Comparison of ENCODE assay signal across 7 mouse cellular contexts in genomic region chr8:126824575-126825208, GRCm38 (mm10).
A peak's percentile ranks its signal among the peaks of the same experiment; 100 is the strongest.
DNase-seq lines count a peak whose midpoint lies in the region; ATAC-seq and TF ChIP-seq lines count a peak whose summit lies in the region.

No protein-coding gene starts in this region.

- peak overlapping the region; percentile 77 for H3K27ac ChIP-seq in brown adipose tissue, adult 24 weeks (replicated peaks; ENCODE audit: low read depth, low read length)
- peak overlapping the region; percentile 98 for H3K27ac ChIP-seq in kidney, adult 2 months (ENCODE audit: insufficient read depth, low read depth, low read length)

- peaks cover 32% of the 10 kb centered on the region for H3K4me1 ChIP-seq in brown adipose tissue, adult 24 weeks (ENCODE audit: control insufficient read depth, insufficient read depth, insufficient read length, low read length)
- H3K4me1 ChIP-seq in kidney, adult 2 months (ENCODE audit: control insufficient read depth, insufficient read depth, low read length): peaks cover 50% of the 10 kb centered on the region

- no peaks in the 10 kb centered on the region for H3K27me3 ChIP-seq in kidney, adult 2 months (replicated peaks; ENCODE audit: control insufficient read depth, insufficient read depth, low read length)
- H3K27me3 ChIP-seq in splenic B cell, adult 2 months (ENCODE audit: control insufficient read depth, insufficient read depth, low read length, poor library complexity, severe bottlenecking): no peaks in the 10 kb centered on the region

- 30% methylated on average over 10 of the region's 10 CpGs for WGBS in kidney, adult 2 months

- no peaks in the 10 kb centered on the region for H3K36me3 ChIP-seq in kidney, adult 2 months (ENCODE audit: control insufficient read depth, insufficient read depth, low read length)
- H3K36me3 ChIP-seq in splenic B cell, adult 2 months (ENCODE audit: control insufficient read depth, insufficient read depth, low read length, poor library complexity, severe bottlenecking): no peaks in the 10 kb centered on the region

- peak; percentile 66 for DNase-seq in NIH3T3 (ENCODE audit: low read depth)
- peak; percentile 94 for DNase-seq in kidney, adult 2 months
- peak; percentile 65 for DNase-seq in lung, postnatal 10 days
- peak; percentile 49 for DNase-seq in splenic B cell, adult 2 months (ENCODE audit: low read depth, low spot score)
- no peak for DNase-seq in adrenal gland, postnatal 25 days

- peak; percentile 10; the same call in 1 of the 2 replicates for ATAC-seq in granulocyte monocyte progenitor cell, adult 5-6 weeks (replicated peaks; ENCODE audit: poor library complexity, severe bottlenecking)

- no peak for TF ChIP-seq POLR2A in kidney, adult 2 months (IDR thresholded peaks at IDR 0.05; ENCODE audit: low read depth, low read length)

- no peak for TF ChIP-seq CTCF in kidney, adult 2 months (conservative IDR thresholded peaks at IDR 0.05; ENCODE audit: insufficient read depth, insufficient read length, low read depth, low read length)

- no peak overlapping the region for H3K4me3 ChIP-seq in brown adipose tissue, adult 24 weeks (ENCODE audit: insufficient read depth, low read depth, low read length)
- H3K4me3 ChIP-seq in kidney, adult 2 months (ENCODE audit: insufficient read depth, low read depth, low read length): no peak overlapping the region
